Mouse (Mus musculus) stomach, postnatal 0 days (tissue): ENCODE data around the gene Idua. TPM values are rescaled to one million over a fixed set of nuclear protein-coding genes. Genes with fewer than 3 reads are reported as not detected.

Experiments
- ATAC-seq: fragments of 200-750 bp; cut with Nextera tagmentation; 2 replicates; pipeline ENCODE4 v1.8.0; 2017; ENCODE audit not compliant: low FRiP score, low TSS enrichment
- DNase-seq: peaks from one replicate; pipeline ENCODE4 v3.0.0-alpha.2; 2016; ENCODE audit warnings: low spot score
- H3K27ac ChIP-seq: fragments of 300-500 bp; sonication (generic); replicated peaks from 2 replicates; pipeline ENCODE4 v1.5.1; 2014; ENCODE audit warnings: mild to moderate bottlenecking, control low read depth
- H3K27me3 ChIP-seq: fragments of 300-500 bp; sonication (generic); 2 replicates; pipeline ENCODE4 v1.6.1; 2014; ENCODE audit warnings: low read length; ENCODE audit not compliant: control insufficient read depth, insufficient read depth
- H3K36me3 ChIP-seq: fragments of 300-500 bp; sonication (generic); 2 replicates; pipeline ENCODE4 v1.6.1; 2014; ENCODE audit warnings: low read length, mixed read lengths; ENCODE audit not compliant: control insufficient read depth, insufficient read depth
- H3K4me1 ChIP-seq: fragments of 300-500 bp; sonication (generic); replicated peaks from 2 replicates; pipeline ENCODE4 v1.6.1; 2014; ENCODE audit warnings: antibody characterized with exemption; ENCODE audit not compliant: control insufficient read depth, insufficient read depth
- H3K4me2 ChIP-seq: fragments of 300-500 bp; sonication (generic); replicated peaks from 2 replicates; pipeline ENCODE4 v1.6.1; 2014; ENCODE audit warnings: low read depth, mild to moderate bottlenecking, control low read depth, moderate library complexity
- H3K4me3 ChIP-seq: fragments of 300-500 bp; sonication (generic); 2 replicates; pipeline ENCODE4 v1.5.1; 2014; ENCODE audit warnings: low read depth, low read length, control low read depth
- H3K9ac ChIP-seq: fragments of 300-500 bp; sonication (generic); 2 replicates; pipeline ENCODE4 v1.6.1; 2014; ENCODE audit warnings: mild to moderate bottlenecking, low read length, control low read depth, mixed read lengths
- H3K9me3 ChIP-seq: fragments of 300-500 bp; sonication (generic); 2 replicates; pipeline ENCODE4 v1.6.1; 2016; ENCODE audit warnings: low read length; ENCODE audit not compliant: control insufficient read depth
- CTCF ChIP-seq: IDR thresholded peaks from 2 replicates; pipeline ENCODE4 v1.5.1; 2016; ENCODE audit warnings: antibody characterized with exemption, low read depth, mild to moderate bottlenecking, moderate library complexity
- EP300 ChIP-seq: optimal IDR thresholded peaks from 2 replicates; pipeline ENCODE3; 2016; ENCODE audit warnings: antibody characterized with exemption
- WGBS: fragments of 180-500 bp; shearing (Covaris S2); extraction: QIAGEN DNeasy Blood & Tissue Kit; methylation state at CpG from one replicate; pipeline ENCODE4 v1.1.7; 2014; 5-methylcytosine and 5-hydroxymethylcytosine counted together
- polyA plus RNA-seq: library from polyadenylated mRNA; unstranded; fragments of >200 nt; fragmentation: Nextera tagmentation; extraction: Ambion mirVana; gene quantifications from 2 replicates; pipeline ENCODE4 v1.2.1, GENCODE M21; 2015

The Idua gene
- polyA plus RNA-seq, 1 experiment from 2014 or later, result 5.3 TPM

DNA sequence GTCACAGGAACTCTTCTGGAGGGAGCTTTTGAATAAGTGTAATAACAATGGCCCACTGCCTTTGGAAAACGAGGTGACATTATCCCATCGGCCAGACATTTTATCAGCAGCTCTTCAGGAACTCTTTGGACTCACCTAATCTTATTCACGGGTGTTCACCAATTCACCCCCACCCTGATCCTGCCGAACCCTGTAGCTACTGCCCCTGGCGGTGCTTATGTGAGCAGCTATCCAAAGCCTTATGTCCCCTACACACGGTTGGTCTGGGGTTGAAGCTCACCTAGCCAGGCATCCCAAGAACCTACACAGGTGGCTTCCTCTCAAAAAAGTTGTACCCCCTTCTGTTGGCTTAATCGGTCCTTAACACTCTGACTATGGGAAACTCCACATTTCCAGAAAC is 59.6 kb downstream of the Idua start:
- Histone ChIP-seq H3K4me1 (no peaks in the 10 kb centered on the region), H3K27ac (no peak overlapping the region), H3K27me3 (no peaks in the 10 kb centered on the region), H3K36me3 (no peaks in the 10 kb centered on the region), H3K9me3 (no peaks in the 10 kb centered on the region), H3K4me3 (no peak overlapping the region), H3K4me2 (no peak overlapping the region), H3K9ac (no peak overlapping the region)
- TF ChIP-seq EP300 (no peak), CTCF (peak; percentile 39)
- ATAC-seq, result no peak
- DNase-seq, result no peak
- WGBS, result 51% methylated on average over 7 of the region's 7 CpGs

DNA sequence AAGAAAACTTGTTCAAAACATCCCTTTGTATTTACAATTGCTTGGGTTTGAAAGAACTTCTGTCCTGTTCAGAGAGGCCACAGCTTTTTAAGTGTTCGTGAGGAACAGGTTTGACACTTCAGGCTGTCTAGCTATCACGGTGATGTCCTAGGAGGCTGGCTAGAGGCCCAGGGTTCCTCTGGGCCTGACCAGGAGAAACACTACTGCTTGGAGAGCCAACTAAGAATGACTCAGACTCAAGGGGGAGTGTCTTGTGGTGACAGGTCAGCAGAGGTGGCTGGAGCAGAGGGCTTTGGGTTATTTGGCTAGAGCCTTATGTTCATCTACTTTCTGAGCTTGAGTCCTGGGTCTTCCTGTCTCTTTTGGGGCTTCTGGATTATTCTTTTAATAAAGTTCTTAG is 63.9 kb downstream of the Idua start:
- no peak for DNase-seq

DNA sequence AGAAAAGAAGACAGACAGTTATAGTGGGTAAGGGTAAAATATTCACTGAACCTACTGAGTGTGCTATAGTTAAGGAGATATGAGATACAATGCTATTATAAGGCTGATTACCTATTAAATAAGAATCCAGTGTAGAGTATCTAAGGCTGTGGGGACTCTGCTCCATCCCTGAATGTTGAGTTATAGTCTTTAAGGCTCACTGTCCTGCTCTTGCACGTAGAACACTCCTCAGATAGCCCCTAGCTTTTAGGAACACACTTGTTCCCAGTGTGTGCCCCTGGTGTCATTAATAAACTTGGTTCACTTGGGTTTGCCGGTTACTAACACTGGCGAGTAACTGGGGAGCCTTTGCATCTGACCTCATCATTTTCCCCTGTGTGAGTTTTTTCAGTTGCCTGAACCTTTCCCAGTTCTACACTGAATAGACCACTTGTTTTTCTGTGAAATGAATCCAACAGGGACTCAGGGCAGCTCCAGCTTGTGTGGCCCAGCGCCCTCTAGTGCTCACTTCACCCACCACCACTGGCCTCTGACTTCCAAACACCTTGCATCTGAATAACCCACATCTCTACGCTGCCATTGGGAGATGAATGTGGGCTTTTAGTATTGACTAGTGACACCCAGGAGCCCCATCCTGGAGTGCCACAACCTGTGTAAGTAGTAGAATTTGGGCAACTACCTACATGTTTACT is 66.6 kb downstream of the Idua start:
- no peaks in the 10 kb centered on the region for H3K27me3 ChIP-seq
- H3K4me2 ChIP-seq, result no peak overlapping the region
- TF ChIP-seq EP300, result no peak
- TF ChIP-seq CTCF, result peak; percentile 89

More for the DNA sequence above, 63.9 kb downstream of the Idua start:
- no peaks in the 10 kb centered on the region for H3K36me3 ChIP-seq
- no peak for TF ChIP-seq CTCF
- TF ChIP-seq EP300, result no peak
- no peak overlapping the region for H3K4me2 ChIP-seq
- H3K4me3 ChIP-seq, result no peak overlapping the region
- H3K9me3 ChIP-seq, result no peaks in the 10 kb centered on the region
- peak; percentile 49 for ATAC-seq
- H3K27ac ChIP-seq, result no peak overlapping the region
- H3K4me1 ChIP-seq, result no peaks in the 10 kb centered on the region
- H3K27me3 ChIP-seq, result no peaks in the 10 kb centered on the region
- H3K9ac ChIP-seq, result no peak overlapping the region
- WGBS, result 41% methylated on average over 2 of the region's 2 CpGs

DNA sequence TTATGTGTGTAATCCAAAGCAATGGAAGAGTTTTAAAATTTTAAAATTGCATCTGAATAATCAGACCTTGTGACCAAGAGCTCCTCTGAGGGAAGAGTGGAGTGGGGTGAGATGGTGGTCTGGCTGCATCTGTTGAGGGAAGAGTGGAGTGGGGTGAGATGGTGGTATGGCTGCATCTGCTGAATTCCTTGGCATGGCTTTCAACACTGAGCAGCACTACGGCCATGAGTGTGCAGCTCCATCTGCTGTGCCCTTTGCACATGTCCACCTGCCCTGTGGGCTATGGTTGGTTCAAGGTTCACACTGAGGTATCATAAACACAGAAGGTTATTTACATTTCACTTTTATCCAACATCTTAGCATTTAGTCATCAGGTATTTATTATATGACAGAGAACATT is 67.3 kb downstream of the Idua start:
- H3K9me3 ChIP-seq, result no peaks in the 10 kb centered on the region
- H3K9ac ChIP-seq, result no peak overlapping the region
- no peak overlapping the region for H3K4me2 ChIP-seq
- TF ChIP-seq EP300 (no peak), CTCF (peak; percentile 12; the same call in 1 of the 2 replicates)
- WGBS, result 74% methylated on average over 1 of the region's 1 CpGs
- no peak overlapping the region for H3K27ac ChIP-seq
- DNase-seq, result no peak
- H3K4me1 ChIP-seq, result no peaks in the 10 kb centered on the region
- ATAC-seq, result no peak
- no peak overlapping the region for H3K4me3 ChIP-seq
- no peaks in the 10 kb centered on the region for H3K36me3 ChIP-seq
- no peaks in the 10 kb centered on the region for H3K27me3 ChIP-seq

More for the DNA sequence above, 66.6 kb downstream of the Idua start:
- no peak overlapping the region for H3K27ac ChIP-seq
- DNase-seq (peak; percentile 84), ATAC-seq (peak; percentile 85)
- no peak overlapping the region for H3K9ac ChIP-seq
- no peaks in the 10 kb centered on the region for H3K36me3 ChIP-seq
- no peaks in the 10 kb centered on the region for H3K9me3 ChIP-seq
- no peak overlapping the region for H3K4me3 ChIP-seq
- no peaks in the 10 kb centered on the region for H3K4me1 ChIP-seq
- WGBS, result 21% methylated on average over 5 of the region's 5 CpGs

Other genes starting within 250 kb of the Idua start
- 507 and 641 TPM in 2 replicates for gene Atp5k, start 225.9 kb upstream of the Idua start, polyA plus RNA-seq
- gene Mfsd7a, start 211.4 kb upstream of the Idua start, polyA plus RNA-seq, result 1.1 and 1.2 TPM in 2 replicates
- 10.0 and 11.3 TPM in 2 replicates for gene Pcgf3, start 199.1 kb upstream of the Idua start, polyA plus RNA-seq
- gene Cplx1, start 110.3 kb upstream of the Idua start, polyA plus RNA-seq, result 1.8 and 2.2 TPM in 2 replicates
- gene Gak, start 30.6 kb upstream of the Idua start, polyA plus RNA-seq, result 36.1 and 38.3 TPM in 2 replicates
- 15.6 and 17.0 TPM in 2 replicates for gene Tmem175, start 30.6 kb upstream of the Idua start, polyA plus RNA-seq
- 4.6 and 4.9 TPM in 2 replicates for gene Dgkq, start 9.3 kb downstream of the Idua start, polyA plus RNA-seq
- gene Slc26a1, start 15.2 kb downstream of the Idua start, polyA plus RNA-seq, result 0.17 and 0.22 TPM in 2 replicates
- 21.2 and 22.2 TPM in 2 replicates for gene Fgfrl1, start 32.1 kb downstream of the Idua start, polyA plus RNA-seq
- gene Rnf212, start 114.7 kb downstream of the Idua start, polyA plus RNA-seq, result 0.42 and 0.77 TPM in 2 replicates
- gene Tmed11, start 135.0 kb downstream of the Idua start, polyA plus RNA-seq, result 0.12 TPM in 1 of 2 replicates, not detected in the other
- gene Vmn2r8, start 148.5 kb downstream of the Idua start, polyA plus RNA-seq, result not detected in 2 replicates
- gene Vmn2r9, start 192.3 kb downstream of the Idua start, polyA plus RNA-seq, result not detected in 2 replicates